Mouse (Mus musculus): ENCODE data around the gene Tldc1. TPM values are rescaled to one million over a fixed set of nuclear protein-coding genes. Genes with fewer than 3 reads are reported as not detected.

Tldc1 gene
- polyA plus RNA-seq, 1 experiment from 2014 or later, result 14.6 TPM

DNA sequence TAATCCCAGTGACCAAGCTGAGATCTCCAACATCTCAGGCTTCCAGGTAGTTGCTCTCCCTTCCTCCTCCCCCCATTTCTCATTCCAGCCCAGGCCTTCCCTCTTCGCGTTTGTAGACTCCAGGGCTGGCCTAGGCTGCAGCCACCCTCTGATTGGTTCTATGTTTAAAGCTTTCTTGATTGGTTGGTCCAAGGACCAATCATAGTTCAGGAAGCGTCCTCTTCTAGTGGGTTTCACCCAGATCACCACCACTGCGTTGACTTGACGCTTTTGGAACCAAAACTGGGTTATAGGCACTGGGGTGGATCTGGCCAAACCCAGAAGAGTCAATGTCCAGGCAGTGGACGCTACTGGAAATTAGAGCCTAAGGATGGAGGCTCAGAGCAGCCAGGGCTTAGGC is 55.9 kb downstream of the Tldc1 start:
- no peaks in the 10 kb centered on the region for H3K36me3 ChIP-seq
- 52% methylated on average over 6 of the region's 6 CpGs for WGBS
- no peaks in the 10 kb centered on the region for H3K9me3 ChIP-seq (replicated peaks)
- H3K27ac ChIP-seq, result no peak overlapping the region
- peaks cover 12% of the 10 kb centered on the region for H3K4me1 ChIP-seq
- DNase-seq (ENCODE audit: low spot score), result no peak
- no peak overlapping the region for H3K4me3 ChIP-seq
- H3K27me3 ChIP-seq (ENCODE audit: low read depth, poor library complexity, severe bottlenecking), result 0 out of 2 replicates have a peak, but pooled peaks cover 9% of the 10 kb centered on the region

DNA sequence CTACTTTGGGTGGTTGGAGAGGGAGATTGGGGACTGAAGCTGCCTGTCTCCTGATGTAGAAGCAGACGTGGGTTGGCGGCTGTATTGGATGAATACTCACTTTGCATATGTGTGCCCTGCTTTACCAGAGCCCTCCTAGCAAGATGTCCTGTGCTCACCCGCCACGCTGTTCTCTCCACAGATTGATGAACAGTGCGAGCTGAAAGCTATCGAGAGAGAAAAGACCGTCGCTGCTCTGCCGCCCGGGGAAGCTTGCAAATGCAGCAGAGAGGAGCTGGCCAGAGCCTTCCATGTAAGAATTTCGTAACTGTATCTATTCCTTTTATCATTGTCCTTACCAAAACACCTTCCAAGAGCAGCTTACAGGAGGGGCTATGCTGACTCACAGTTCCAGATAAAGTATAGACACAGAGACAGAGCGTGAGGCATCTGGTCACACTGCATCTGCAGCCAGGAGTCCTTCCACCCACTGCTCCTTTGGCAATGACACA is 59.2 kb downstream of the Tldc1 start:
- H3K27me3 ChIP-seq (ENCODE audit: low read depth, poor library complexity, severe bottlenecking), result 0 out of 2 replicates have a peak, but pooled peaks cover 9% of the 10 kb centered on the region
- H3K27ac ChIP-seq, result no peak overlapping the region
- no peaks in the 10 kb centered on the region for H3K9me3 ChIP-seq (replicated peaks)
- DNase-seq (ENCODE audit: low spot score), result no peak
- H3K4me1 ChIP-seq, result peaks cover 12% of the 10 kb centered on the region
- WGBS, result 78% methylated on average over 12 of the region's 12 CpGs
- H3K4me3 ChIP-seq, result no peak overlapping the region
- H3K36me3 ChIP-seq, result no peaks in the 10 kb centered on the region

DNA sequence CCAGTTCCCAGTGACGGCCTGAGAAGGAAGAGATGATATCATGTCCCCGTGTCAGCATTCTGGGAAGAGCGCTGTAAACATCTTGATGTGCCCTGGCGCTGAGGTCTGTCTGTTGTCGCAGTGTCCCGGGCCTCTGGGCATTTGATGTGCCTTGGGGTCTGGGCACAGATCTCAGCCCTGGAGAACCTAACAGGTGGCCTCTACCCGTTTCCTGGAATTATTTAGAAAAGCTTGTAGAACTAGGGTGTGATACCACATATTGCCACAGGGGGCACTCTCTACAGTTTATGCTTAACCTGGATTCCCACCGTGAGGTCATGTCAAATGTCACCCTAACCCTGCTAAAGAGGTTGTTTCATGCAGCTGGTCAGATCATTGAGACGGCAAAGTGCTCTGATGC is 60.5 kb downstream of the Tldc1 start:
- no peaks in the 10 kb centered on the region for H3K36me3 ChIP-seq
- peak; percentile 41 for DNase-seq (ENCODE audit: low spot score)
- H3K9me3 ChIP-seq (replicated peaks), result no peaks in the 10 kb centered on the region
- WGBS, result 65% methylated on average over 9 of the region's 9 CpGs
- peaks cover 12% of the 10 kb centered on the region for H3K4me1 ChIP-seq
- no peak overlapping the region for H3K4me3 ChIP-seq
- H3K27me3 ChIP-seq (ENCODE audit: low read depth, poor library complexity, severe bottlenecking), result peaks cover 6% of the 10 kb centered on the region; the same call in 1 of the 2 replicates
- H3K27ac ChIP-seq, result no peak overlapping the region

GRCm38 (mm10) chr8:119716730-119717299 is 61.4 kb downstream of the Tldc1 start:
- no peaks in the 10 kb centered on the region for H3K9me3 ChIP-seq (replicated peaks)
- no peaks in the 10 kb centered on the region for H3K36me3 ChIP-seq
- peaks cover 12% of the 10 kb centered on the region for H3K4me1 ChIP-seq
- no peak overlapping the region for H3K27ac ChIP-seq
- peaks cover 6% of the 10 kb centered on the region; the same call in 1 of the 2 replicates for H3K27me3 ChIP-seq (ENCODE audit: low read depth, poor library complexity, severe bottlenecking)
- no peak overlapping the region for H3K4me3 ChIP-seq
- no peak for DNase-seq (ENCODE audit: low spot score)

GRCm38 (mm10) chr8:119715221-119715620 is 63.0 kb downstream of the Tldc1 start:
- Histone ChIP-seq H3K4me3 (no peak overlapping the region), H3K27me3 (ENCODE audit: low read depth, poor library complexity, severe bottlenecking) (peaks cover 6% of the 10 kb centered on the region; the same call in 1 of the 2 replicates), H3K9me3 (replicated peaks) (no peaks in the 10 kb centered on the region), H3K36me3 (no peaks in the 10 kb centered on the region), H3K27ac (no peak overlapping the region), H3K4me1 (peaks cover 13% of the 10 kb centered on the region)
- DNase-seq (ENCODE audit: low spot score), result no peak
- 80% methylated on average over 12 of the region's 12 CpGs for WGBS

- Histone ChIP-seq H3K27ac (no peak overlapping the region), H3K4me3 (no peak overlapping the region), H3K36me3 (no peaks in the 10 kb centered on the region), H3K27me3 (ENCODE audit: low read depth, poor library complexity, severe bottlenecking) (peaks cover 6% of the 10 kb centered on the region; the same call in 1 of the 2 replicates), H3K9me3 (replicated peaks) (no peaks in the 10 kb centered on the region), H3K4me1 (peaks cover 15% of the 10 kb centered on the region)
- DNase-seq (ENCODE audit: low spot score), result no peak
- WGBS, result 90% methylated on average over 5 of the region's 5 CpGs
These were observed 64.8 kb downstream of the Tldc1 start for GRCm38 (mm10) chr8:119713421-119713820.

DNA sequence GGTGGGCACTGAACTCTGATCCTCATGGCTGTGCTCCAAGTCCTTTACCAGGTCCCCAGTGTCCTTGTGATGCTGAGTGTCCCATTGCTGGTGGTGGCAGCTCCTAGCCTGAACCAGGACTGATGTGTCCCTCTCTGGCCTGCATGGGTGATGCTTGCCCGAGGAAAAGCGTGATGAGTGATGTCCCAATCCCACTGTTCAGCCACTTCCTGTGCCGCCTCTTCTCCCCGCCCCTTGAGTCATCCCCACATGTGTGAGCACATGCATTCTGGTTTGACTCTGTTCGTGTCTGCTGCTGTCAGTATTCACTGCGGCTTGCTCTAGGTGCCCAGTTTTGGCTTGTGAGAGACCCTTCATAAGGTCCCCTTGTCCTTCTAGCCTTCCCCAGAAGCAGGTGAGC is 66.0 kb downstream of the Tldc1 start:
- peaks cover 15% of the 10 kb centered on the region for H3K4me1 ChIP-seq
- H3K36me3 ChIP-seq, result no peaks in the 10 kb centered on the region
- H3K9me3 ChIP-seq (replicated peaks), result no peaks in the 10 kb centered on the region
- no peak overlapping the region for H3K4me3 ChIP-seq
- DNase-seq (ENCODE audit: low spot score), result no peak
- peaks cover 6% of the 10 kb centered on the region; the same call in 1 of the 2 replicates for H3K27me3 ChIP-seq (ENCODE audit: low read depth, poor library complexity, severe bottlenecking)
- WGBS, result 79% methylated on average over 6 of the region's 6 CpGs
- H3K27ac ChIP-seq, result no peak overlapping the region

Other genes starting within 250 kb of the Tldc1 start
- 120 and 129 TPM in 2 replicates for gene Mbtps1, start 219.7 kb downstream of the Tldc1 start, polyA plus RNA-seq (2016; fragmentation: Nextera tagmentation; extraction: Ambion mirVana)
- gene Hsdl1, start 203.2 kb downstream of the Tldc1 start, polyA plus RNA-seq (2016; fragmentation: Nextera tagmentation; extraction: Ambion mirVana), result 28.2 and 33.5 TPM in 2 replicates
- gene Dnaaf1, start 203.2 kb downstream of the Tldc1 start, polyA plus RNA-seq (2016; fragmentation: Nextera tagmentation; extraction: Ambion mirVana), result 0.06 and 0.14 TPM in 2 replicates
- 15.8 and 16.0 TPM in 2 replicates for gene Taf1c, start 173.2 kb downstream of the Tldc1 start, polyA plus RNA-seq (2016; fragmentation: Nextera tagmentation; extraction: Ambion mirVana)
- gene Adad2, start 165.7 kb downstream of the Tldc1 start, polyA plus RNA-seq (2016; fragmentation: Nextera tagmentation; extraction: Ambion mirVana), result not detected in 2 replicates
- 0.04 TPM in 1 of 2 replicates, not detected in the other for gene Kcng4, start 142.7 kb downstream of the Tldc1 start, polyA plus RNA-seq (2016; fragmentation: Nextera tagmentation; extraction: Ambion mirVana)
- 0.10 TPM in 1 of 2 replicates, not detected in the other for gene Wfdc1, start 112.1 kb downstream of the Tldc1 start, polyA plus RNA-seq (2016; fragmentation: Nextera tagmentation; extraction: Ambion mirVana)
- 2.3 and 2.5 TPM in 2 replicates for gene Atp2c2, start 78.4 kb downstream of the Tldc1 start, polyA plus RNA-seq (2016; fragmentation: Nextera tagmentation; extraction: Ambion mirVana)
- 53.2 and 94.6 TPM in 2 replicates for gene Cotl1, start 62.1 kb upstream of the Tldc1 start, polyA plus RNA-seq (2016; fragmentation: Nextera tagmentation; extraction: Ambion mirVana)
- 7.2 and 7.9 TPM in 2 replicates for gene Klhl36, start 83.8 kb upstream of the Tldc1 start, polyA plus RNA-seq (2016; fragmentation: Nextera tagmentation; extraction: Ambion mirVana)
- 226 and 235 TPM in 2 replicates for gene Usp10, start 131.9 kb upstream of the Tldc1 start, polyA plus RNA-seq (2016; fragmentation: Nextera tagmentation; extraction: Ambion mirVana)
- gene Gm20388, start 132.4 kb upstream of the Tldc1 start, polyA plus RNA-seq (2016; fragmentation: Nextera tagmentation; extraction: Ambion mirVana), result 2.3 and 2.5 TPM in 2 replicates
- 5.0 and 6.1 TPM in 2 replicates for gene Crispld2, start 214.0 kb upstream of the Tldc1 start, polyA plus RNA-seq (2016; fragmentation: Nextera tagmentation; extraction: Ambion mirVana)

Measured in limb, embryonic 10.5 days (tissue).